Mouse (Mus musculus) forebrain, embryonic 11.5 days (tissue): Measurements from ENCODE around the gene Clcn2. TPM values are rescaled to one million over a fixed set of nuclear protein-coding genes. Genes with fewer than 3 reads are reported as not detected.

Experiments
- ATAC-seq: fragments of 200-750 bp; cut with Nextera tagmentation; replicated peaks from 2 replicates; pipeline ENCODE4 v1.8.0; 2017; ENCODE audit warnings: moderate TSS enrichment; ENCODE audit not compliant: low FRiP score
- DNase-seq: peaks from one replicate; pipeline ENCODE4 v3.0.0-alpha.2; 2017; ENCODE audit warnings: low spot score
- H3K27ac ChIP-seq: fragments of 300-500 bp; sonication (generic); 2 replicates; pipeline ENCODE4 v1.5.1; 2014; ENCODE audit warnings: low read depth, low read length
- H3K27me3 ChIP-seq: fragments of 300-500 bp; sonication (generic); 2 replicates; pipeline ENCODE4 v1.6.1; 2014; ENCODE audit warnings: mild to moderate bottlenecking, low read length, mixed read lengths; ENCODE audit not compliant: control insufficient read depth, insufficient read depth
- H3K36me3 ChIP-seq: fragments of 300-500 bp; sonication (generic); 2 replicates; pipeline ENCODE4 v1.6.1; 2014; ENCODE audit warnings: mild to moderate bottlenecking, low read length, moderate library complexity, mixed read lengths; ENCODE audit not compliant: control insufficient read depth, insufficient read depth
- H3K4me1 ChIP-seq: fragments of 300-500 bp; sonication (generic); replicated peaks from 2 replicates; pipeline ENCODE4 v1.6.1; 2014; ENCODE audit warnings: low read length, mixed read lengths; ENCODE audit not compliant: control insufficient read depth, insufficient read depth
- H3K4me2 ChIP-seq: fragments of 300-500 bp; sonication (generic); 2 replicates; pipeline ENCODE4 v1.6.1; 2014; ENCODE audit warnings: low read depth, mild to moderate bottlenecking, low read length, moderate library complexity, mixed read lengths; ENCODE audit not compliant: severe bottlenecking
- H3K4me3 ChIP-seq: fragments of 300-500 bp; sonication (generic); 2 replicates; pipeline ENCODE4 v1.5.1; 2014; ENCODE audit warnings: low read depth, low read length
- H3K9ac ChIP-seq: fragments of 300-500 bp; sonication (generic); 2 replicates; pipeline ENCODE4 v1.6.1; 2014; ENCODE audit warnings: low read length
- H3K9me3 ChIP-seq: fragments of 300-500 bp; sonication (generic); 2 replicates; pipeline ENCODE4 v1.6.1; 2016; ENCODE audit warnings: low read length, mixed read lengths; ENCODE audit not compliant: control insufficient read depth
- WGBS: fragments of 180-500 bp; shearing (Covaris S2); extraction: QIAGEN DNeasy Blood & Tissue Kit; methylation state at CpG from one replicate; pipeline ENCODE4 v1.1.7; 2014; 5-methylcytosine and 5-hydroxymethylcytosine counted together
- polyA plus RNA-seq: library from polyadenylated mRNA; unstranded; fragments of >200 nt; fragmentation: Nextera tagmentation; extraction: Ambion mirVana; gene quantifications from 2 replicates; pipeline ENCODE4 v1.2.1, GENCODE M21; 2014

The Clcn2 gene
- polyA plus RNA-seq, 1 experiment from 2014 or later, result 16.5 TPM

DNA sequence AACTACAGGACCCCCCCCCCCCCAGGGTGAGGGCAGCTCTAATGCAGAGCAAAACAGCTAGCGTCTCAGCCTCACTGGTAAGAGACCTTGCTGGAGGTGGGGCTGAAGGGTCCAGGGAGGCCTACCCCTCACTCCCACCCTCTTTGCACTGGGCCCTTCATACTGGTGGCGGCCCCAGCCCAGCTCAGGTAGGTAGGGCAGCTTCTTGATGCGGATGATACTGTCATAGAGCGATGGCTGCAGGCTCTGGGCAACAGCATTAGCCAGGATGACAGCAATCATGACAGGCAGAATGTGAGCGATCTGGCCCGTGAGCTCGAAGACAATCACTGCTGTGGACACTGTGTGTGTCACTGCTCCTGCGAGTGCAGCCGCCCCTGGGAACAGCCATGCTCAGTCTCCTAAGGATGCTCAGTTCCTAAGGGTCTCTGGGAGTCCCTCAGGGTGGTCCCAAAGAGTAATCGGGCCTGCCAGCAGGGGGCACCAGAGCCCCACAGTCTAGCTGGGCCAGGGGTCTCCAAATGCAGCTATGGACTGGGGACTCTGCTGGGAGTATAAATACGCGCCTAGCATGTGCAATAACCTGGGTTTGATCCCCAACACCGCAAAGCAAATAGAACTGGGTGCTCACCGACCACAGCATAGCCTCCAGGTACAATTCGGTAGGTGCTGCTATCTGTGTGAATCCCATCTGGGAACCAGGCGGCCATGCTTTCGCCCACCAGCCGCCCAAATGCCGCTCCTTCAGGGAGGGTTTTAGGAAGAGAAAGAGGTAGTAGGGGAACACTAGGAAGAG, 8.4 kb downstream of the Clcn2 start:
- Histone ChIP-seq H3K4me1 (peaks cover 4% of the 10 kb centered on the region; the same call in 1 of the 2 replicates), H3K27me3 (no peaks in the 10 kb centered on the region), H3K36me3 (no peaks in the 10 kb centered on the region; the same call in 1 of the 2 replicates), H3K4me3 (no peak overlapping the region), H3K4me2 (no peak overlapping the region), H3K27ac (no peak overlapping the region), H3K9ac (no peak overlapping the region), H3K9me3 (no peaks in the 10 kb centered on the region)
- WGBS, result 77% methylated on average over 19 of the region's 19 CpGs
- ATAC-seq (peak; percentile 73), DNase-seq (peak; percentile 89)

GRCm38 (mm10) chr16:20708220-20708938, 9.2 kb downstream of the Clcn2 start:
- ATAC-seq, result no peak
- H3K9ac ChIP-seq, result no peak overlapping the region
- no peak overlapping the region for H3K4me3 ChIP-seq
- no peaks in the 10 kb centered on the region for H3K27me3 ChIP-seq
- WGBS, result 94% methylated on average over 21 of the region's 21 CpGs
- H3K36me3 ChIP-seq, result no peaks in the 10 kb centered on the region; the same call in 1 of the 2 replicates
- peaks cover 3% of the 10 kb centered on the region; the same call in 1 of the 2 replicates for H3K4me1 ChIP-seq
- H3K9me3 ChIP-seq, result no peaks in the 10 kb centered on the region
- no peak overlapping the region for H3K27ac ChIP-seq
- no peak for DNase-seq
- no peak overlapping the region for H3K4me2 ChIP-seq

DNA sequence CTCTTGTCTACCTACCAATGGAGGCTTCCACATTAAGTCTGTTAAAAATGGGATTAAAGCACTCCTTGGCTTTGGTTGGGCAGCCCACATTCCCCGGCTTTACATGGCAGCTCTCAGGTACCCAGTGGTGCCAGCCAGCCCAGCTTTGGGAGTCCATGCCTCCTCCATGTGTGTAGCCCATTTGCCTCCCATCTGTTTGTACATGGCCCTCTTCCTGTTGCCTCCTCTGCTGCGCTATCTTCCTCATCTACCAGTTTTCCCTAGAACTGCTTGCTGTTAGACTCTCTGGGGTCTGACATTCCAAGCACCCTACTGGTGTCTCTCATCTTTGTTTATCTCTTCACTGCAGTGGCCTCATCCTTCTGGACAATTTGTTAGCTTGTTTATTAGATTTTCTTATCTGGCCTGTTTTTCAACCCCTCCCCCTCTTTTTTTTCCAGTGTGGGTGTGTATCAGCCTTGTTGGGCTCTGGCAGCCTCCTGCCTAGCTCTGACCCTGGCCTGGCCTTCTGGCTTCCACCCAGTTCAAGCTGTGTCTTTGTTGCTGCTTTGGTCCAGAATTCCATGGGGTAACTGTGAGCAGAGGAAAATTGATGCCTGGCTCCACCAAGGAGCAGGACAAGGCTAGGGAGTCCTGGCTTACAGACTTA, 11.0 kb downstream of the Clcn2 start:
- no peak overlapping the region for H3K9ac ChIP-seq
- H3K4me1 ChIP-seq, result peaks cover 14% of the 10 kb centered on the region
- no peaks in the 10 kb centered on the region; the same call in 1 of the 2 replicates for H3K36me3 ChIP-seq
- WGBS, result 93% methylated on average over 2 of the region's 2 CpGs
- H3K27me3 ChIP-seq, result no peaks in the 10 kb centered on the region
- no peak overlapping the region for H3K4me3 ChIP-seq
- H3K4me2 ChIP-seq, result no peak overlapping the region
- no peak for DNase-seq
- H3K27ac ChIP-seq, result no peak overlapping the region
- no peaks in the 10 kb centered on the region for H3K9me3 ChIP-seq
- no peak for ATAC-seq

GRCm38 (mm10) chr16:20705786-20706185, 11.8 kb downstream of the Clcn2 start:
- ATAC-seq (no peak), DNase-seq (no peak)
- Histone ChIP-seq H3K4me3 (no peak overlapping the region), H3K4me2 (no peak overlapping the region), H3K9ac (no peak overlapping the region), H3K9me3 (no peaks in the 10 kb centered on the region), H3K27me3 (no peaks in the 10 kb centered on the region), H3K36me3 (no peaks in the 10 kb centered on the region; the same call in 1 of the 2 replicates), H3K4me1 (peaks cover 17% of the 10 kb centered on the region), H3K27ac (no peak overlapping the region)
- WGBS, result 90% methylated on average over 3 of the region's 3 CpGs

DNA sequence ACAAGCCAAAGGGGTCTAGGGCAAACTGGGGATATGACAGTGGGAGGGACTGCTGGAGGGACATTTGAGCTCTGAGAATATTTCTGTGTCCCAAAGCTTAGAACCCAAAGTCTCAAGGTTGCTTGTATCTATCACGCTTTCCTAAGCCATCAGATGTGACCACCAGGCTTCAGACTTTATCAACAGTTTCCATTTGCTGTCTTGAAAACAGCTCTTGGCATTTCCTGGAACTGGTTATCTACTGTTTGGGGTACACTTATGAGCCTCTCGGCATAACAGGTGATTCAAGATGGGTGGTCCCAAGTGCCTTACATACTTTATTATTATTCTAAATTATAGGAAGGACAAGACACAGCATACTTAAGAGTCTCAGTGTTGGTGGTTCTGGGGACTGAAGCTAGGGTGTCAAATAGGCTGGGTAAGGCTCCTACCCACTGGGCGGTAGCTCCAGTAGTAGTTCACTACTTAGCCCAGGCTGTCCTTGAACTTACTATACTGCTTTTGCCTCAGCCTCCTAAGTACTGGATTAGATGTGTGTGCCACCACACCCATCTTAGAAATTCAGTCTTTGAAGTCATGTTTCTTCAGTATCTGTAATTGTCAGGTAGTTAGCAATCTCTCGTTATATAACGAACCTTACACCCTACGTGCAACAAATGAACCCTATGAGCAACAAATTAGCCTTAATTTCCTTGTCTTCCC, 13.7 kb downstream of the Clcn2 start:
- no peak overlapping the region for H3K27ac ChIP-seq
- 90% methylated on average over 6 of the region's 6 CpGs for WGBS
- DNase-seq (no peak), ATAC-seq (no peak)
- no peak overlapping the region for H3K4me2 ChIP-seq
- peaks cover 17% of the 10 kb centered on the region for H3K4me1 ChIP-seq
- H3K4me3 ChIP-seq, result no peak overlapping the region
- no peak overlapping the region for H3K9ac ChIP-seq
- no peaks in the 10 kb centered on the region for H3K27me3 ChIP-seq
- H3K9me3 ChIP-seq, result no peaks in the 10 kb centered on the region
- H3K36me3 ChIP-seq, result no peaks in the 10 kb centered on the region; the same call in 1 of the 2 replicates

GRCm38 (mm10) chr16:20703071-20703470, 14.5 kb downstream of the Clcn2 start:
- peaks cover 17% of the 10 kb centered on the region for H3K4me1 ChIP-seq
- H3K27ac ChIP-seq, result no peak overlapping the region
- H3K4me3 ChIP-seq, result no peak overlapping the region
- DNase-seq (no peak), ATAC-seq (no peak)
- no peaks in the 10 kb centered on the region for H3K27me3 ChIP-seq
- no peaks in the 10 kb centered on the region; the same call in 1 of the 2 replicates for H3K36me3 ChIP-seq
- H3K9me3 ChIP-seq, result no peaks in the 10 kb centered on the region
- 94% methylated on average over 10 of the region's 10 CpGs for WGBS
- no peak overlapping the region for H3K4me2 ChIP-seq
- no peak overlapping the region for H3K9ac ChIP-seq

DNA sequence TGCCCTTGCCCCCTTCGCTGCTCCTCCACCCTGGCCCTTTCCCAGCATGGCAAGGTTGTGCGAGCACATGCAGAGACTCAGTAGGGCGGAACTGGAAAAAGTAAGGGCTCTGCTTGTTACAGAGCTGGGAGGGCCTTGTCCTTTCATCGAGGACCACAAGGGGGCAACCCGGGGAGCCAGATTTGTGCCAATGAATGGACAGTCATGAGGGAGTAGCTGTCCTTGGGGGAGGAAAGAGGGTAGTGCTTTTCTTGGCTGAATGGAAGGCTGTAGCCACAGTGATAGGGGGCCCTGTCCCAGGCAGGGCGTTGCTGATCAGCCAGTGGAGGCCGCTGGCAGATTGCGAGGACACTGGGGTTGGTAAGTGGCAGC, 15.0 kb downstream of the Clcn2 start:
- Histone ChIP-seq H3K36me3 (no peaks in the 10 kb centered on the region; the same call in 1 of the 2 replicates), H3K27me3 (no peaks in the 10 kb centered on the region), H3K9me3 (no peaks in the 10 kb centered on the region), H3K27ac (peak overlapping the region; percentile 62), H3K9ac (peak overlapping the region; percentile 42), H3K4me2 (0 out of 2 replicates have a peak overlapping the region, but pooled peaks have one; percentile 11), H3K4me1 (peaks cover 17% of the 10 kb centered on the region), H3K4me3 (no peak overlapping the region)
- WGBS, result 6% methylated on average over 8 of the region's 8 CpGs
- peak; percentile 63 for ATAC-seq
- peak; percentile 85 for DNase-seq
